Mouse (Mus musculus): ENCODE measurements around the gene Psmd9. TPM values are rescaled to one million over a fixed set of nuclear protein-coding genes. Genes with fewer than 3 reads are reported as not detected.

The Psmd9 gene
- polyA plus RNA-seq, 1 experiment from 2014 or later: 79.3 TPM

DNA sequence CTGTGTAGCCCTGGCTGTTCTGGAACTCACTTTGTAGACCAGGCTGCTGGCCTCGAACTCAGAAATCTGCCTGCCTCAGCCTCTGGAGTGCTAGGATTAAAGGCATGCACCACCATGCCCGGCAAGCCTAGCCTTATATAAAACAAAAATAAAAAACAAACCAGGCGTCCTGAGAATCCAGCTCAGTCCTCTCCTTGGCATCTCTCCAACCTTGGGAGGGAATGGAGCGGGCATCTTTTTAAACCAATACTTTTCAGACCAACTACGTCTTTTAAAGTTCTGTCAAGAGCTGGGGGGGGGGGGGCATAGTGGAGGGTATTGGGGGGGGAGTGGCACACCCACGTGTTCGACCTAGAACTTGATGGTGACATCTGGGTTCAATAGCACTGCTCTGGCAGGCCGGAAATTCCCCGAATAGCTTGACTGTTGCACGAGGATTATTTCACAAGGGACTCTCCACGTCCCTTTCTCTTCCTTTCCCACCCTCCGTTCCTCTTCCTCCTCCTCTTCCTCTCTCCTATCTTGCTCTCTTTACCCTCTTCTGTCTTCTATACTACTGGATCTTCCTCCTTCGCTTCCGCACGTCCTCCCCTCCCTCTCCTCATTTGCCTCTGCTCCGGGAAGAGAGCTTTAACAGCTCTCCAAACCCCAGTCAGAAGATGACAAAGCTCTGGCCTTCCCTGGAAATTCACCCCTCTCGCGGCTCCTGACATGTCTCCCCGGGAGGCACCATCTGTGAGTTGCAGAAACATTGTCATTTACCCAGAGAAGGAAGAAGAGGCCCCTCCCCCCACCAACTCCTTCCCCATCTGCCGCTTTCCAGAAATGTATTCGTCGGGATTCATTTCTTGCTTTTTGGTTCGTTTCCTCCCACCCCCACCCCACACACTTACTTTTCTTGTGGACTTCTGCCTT lies 87.9 kb downstream of the Psmd9 start:
- no peak overlapping the region for H3K4me3 ChIP-seq
- peaks cover 9% of the 10 kb centered on the region for H3K4me1 ChIP-seq (replicated peaks)
- peak overlapping the region; percentile 44 for H3K4me2 ChIP-seq
- peaks cover 3% of the 10 kb centered on the region for H3K27me3 ChIP-seq
- peak overlapping the region; percentile 74 for H3K27ac ChIP-seq
- no peaks in the 10 kb centered on the region for H3K9me3 ChIP-seq
- ATAC-seq (ENCODE audit: low FRiP score): no peak
- 28% methylated on average over 23 of the region's 23 CpGs for WGBS
- no peaks in the 10 kb centered on the region for H3K36me3 ChIP-seq
- H3K9ac ChIP-seq: peak overlapping the region; percentile 39; the same call in 1 of the 2 replicates

DNA sequence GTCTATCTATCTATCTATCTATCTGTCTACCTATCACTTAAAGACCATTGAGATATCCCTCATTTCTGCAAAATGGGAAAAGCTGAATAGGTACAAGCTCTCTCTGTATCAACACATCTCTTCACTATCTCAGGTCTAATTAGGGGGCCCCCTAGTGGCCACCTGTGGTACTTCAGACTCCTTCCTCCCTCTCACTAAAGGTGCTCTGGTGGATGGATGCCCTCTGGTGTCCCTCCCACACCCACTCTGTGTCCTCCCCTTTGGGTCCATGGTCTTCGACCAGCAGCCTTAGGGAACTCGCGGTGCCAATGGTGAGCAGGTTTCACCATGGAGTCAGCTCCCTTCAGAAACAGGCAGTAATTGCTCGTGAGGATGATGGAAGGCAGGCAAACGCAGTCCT lies 89.8 kb downstream of the Psmd9 start:
- no peak for ATAC-seq (ENCODE audit: low FRiP score)
- H3K4me1 ChIP-seq (replicated peaks): peaks cover 8% of the 10 kb centered on the region
- no peak overlapping the region for H3K4me3 ChIP-seq
- H3K27ac ChIP-seq: no peak overlapping the region
- no peaks in the 10 kb centered on the region for H3K36me3 ChIP-seq
- peaks cover 3% of the 10 kb centered on the region for H3K27me3 ChIP-seq
- no peak overlapping the region for H3K4me2 ChIP-seq
- no peak overlapping the region for H3K9ac ChIP-seq
- H3K9me3 ChIP-seq: no peaks in the 10 kb centered on the region
- WGBS: 70% methylated on average over 5 of the region's 5 CpGs

DNA sequence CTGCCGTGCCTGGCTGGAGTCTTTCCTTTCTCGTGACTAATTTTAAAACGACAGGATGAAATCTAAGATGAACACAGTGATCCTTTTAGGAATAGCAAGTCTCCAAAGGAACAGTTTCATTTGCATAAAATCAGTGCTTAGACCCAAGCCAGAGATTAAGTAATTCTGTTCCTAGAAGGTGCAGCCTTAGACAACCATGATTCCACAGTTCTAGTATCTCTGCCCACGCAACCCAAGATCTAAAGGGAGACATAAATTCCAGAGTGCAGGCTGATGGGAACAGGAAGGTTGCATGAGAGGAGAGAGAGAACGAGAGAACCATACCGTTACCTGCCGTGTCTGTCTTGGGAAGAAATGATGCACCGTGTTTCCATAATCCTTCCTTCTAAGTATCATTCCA lies 91.5 kb downstream of the Psmd9 start:
- Histone ChIP-seq H3K9ac (no peak overlapping the region), H3K27me3 (no peaks in the 10 kb centered on the region), H3K4me2 (no peak overlapping the region), H3K4me1 (replicated peaks) (peaks cover 8% of the 10 kb centered on the region), H3K27ac (no peak overlapping the region), H3K4me3 (no peak overlapping the region), H3K36me3 (no peaks in the 10 kb centered on the region), H3K9me3 (no peaks in the 10 kb centered on the region)
- WGBS: 78% methylated on average over 8 of the region's 8 CpGs
- no peak for ATAC-seq (ENCODE audit: low FRiP score)

DNA sequence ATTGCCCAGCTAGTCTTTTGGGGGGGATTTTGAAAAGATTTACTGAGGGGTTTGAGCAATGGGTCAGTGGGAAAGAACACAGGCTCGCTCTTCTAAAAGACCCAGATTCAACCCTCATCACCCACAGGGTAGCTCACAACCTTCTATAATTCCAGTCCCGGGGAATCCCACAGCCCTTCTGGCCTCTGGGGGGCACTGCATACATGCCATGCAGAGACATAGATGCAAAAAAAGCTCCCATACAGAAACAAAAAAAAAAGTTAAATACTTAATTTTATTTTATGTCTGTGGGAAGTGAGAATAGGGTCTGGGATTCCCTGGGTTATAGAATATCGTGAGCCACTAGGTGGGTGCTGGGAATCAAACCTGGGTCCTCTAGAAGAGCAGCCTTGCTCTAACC lies 97.7 kb downstream of the Psmd9 start:
- Histone ChIP-seq H3K4me1 (replicated peaks) (no peaks in the 10 kb centered on the region), H3K4me2 (no peak overlapping the region), H3K36me3 (no peaks in the 10 kb centered on the region), H3K9ac (no peak overlapping the region), H3K27ac (no peak overlapping the region), H3K9me3 (peaks cover 3% of the 10 kb centered on the region; the same call in 1 of the 2 replicates), H3K4me3 (no peak overlapping the region), H3K27me3 (no peaks in the 10 kb centered on the region)
- no peak for ATAC-seq (ENCODE audit: low FRiP score)
- 74% methylated on average over 3 of the region's 3 CpGs for WGBS

DNA sequence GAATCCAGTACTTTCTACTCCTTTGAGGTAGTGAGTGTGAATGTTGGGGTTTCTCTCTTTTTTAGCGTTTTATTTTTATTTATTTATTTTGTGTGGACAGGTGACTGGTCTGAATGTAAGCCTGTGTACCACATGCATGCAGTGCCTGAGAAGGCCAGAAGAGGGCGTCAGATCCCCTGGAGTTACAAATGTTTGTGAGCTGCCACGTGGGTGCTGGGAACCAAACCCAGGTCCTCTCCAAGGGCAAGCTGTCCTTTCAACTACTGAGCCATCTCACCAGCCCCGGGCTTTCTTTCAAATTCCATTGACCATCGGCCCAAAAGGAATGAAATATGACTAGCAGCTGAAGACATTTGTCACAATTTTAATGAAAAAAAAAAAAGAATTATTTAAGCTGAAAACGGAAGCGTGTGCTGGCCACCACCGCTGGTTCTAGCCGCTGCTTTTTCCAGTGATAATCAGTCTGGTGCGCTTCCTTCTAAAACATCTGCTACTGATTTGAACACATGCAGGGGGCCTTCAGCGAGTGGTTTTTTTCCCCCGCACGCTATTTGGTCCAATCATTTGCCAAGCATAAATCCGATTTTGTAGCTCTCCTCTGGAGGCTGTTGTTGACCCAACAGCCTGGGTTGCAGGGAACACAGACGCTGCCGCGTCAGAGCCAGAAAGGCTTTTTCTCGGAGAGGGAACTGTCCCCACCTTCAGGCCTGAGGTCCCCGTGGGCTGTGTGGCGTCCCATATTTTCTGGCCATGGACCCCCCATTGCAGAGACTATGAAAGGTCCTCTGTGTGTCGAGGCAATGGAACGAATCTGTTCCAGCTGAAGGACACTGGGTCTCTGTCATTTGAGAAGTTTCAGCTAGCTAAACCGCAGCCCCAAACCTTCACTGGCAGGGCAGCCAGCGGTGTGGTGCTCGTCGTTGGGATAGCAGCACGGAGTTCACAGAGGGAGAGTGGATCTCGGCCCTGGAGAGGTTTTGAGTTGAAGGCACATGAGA lies 99.6 kb downstream of the Psmd9 start:
- peaks cover 3% of the 10 kb centered on the region; the same call in 1 of the 2 replicates for H3K9me3 ChIP-seq
- H3K27ac ChIP-seq: no peak overlapping the region
- H3K27me3 ChIP-seq: no peaks in the 10 kb centered on the region
- no peaks in the 10 kb centered on the region; the same call in 1 of the 2 replicates for H3K4me1 ChIP-seq (replicated peaks)
- H3K36me3 ChIP-seq: no peaks in the 10 kb centered on the region
- 79% methylated on average over 28 of the region's 28 CpGs for WGBS
- no peak overlapping the region for H3K9ac ChIP-seq
- no peak for ATAC-seq (ENCODE audit: low FRiP score)
- H3K4me3 ChIP-seq: no peak overlapping the region
- no peak overlapping the region for H3K4me2 ChIP-seq

DNA sequence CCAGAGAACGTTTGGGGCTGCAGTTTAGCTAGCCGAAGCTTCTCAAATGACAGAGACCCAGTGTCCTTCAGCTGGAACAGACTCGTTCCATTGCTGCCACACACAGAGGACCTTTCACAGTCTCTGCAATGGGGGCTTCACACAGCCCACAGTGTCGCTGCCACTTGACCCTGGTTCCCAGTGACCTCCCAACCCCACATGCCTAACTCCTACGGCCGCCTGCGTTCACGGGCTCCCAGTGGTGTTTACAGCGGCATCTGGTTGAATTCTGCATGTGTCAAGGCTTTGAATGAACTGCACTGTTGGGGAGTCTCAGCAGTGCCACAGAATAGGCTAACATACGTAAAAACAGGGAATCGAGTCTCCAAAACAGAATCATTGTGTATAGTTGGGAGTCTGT lies 101.7 kb downstream of the Psmd9 start:
- 59% methylated on average over 11 of the region's 11 CpGs for WGBS
- Histone ChIP-seq H3K4me3 (no peak overlapping the region), H3K9ac (no peak overlapping the region), H3K9me3 (peaks cover 3% of the 10 kb centered on the region; the same call in 1 of the 2 replicates), H3K27ac (no peak overlapping the region), H3K4me1 (replicated peaks) (peaks cover 14% of the 10 kb centered on the region), H3K4me2 (no peak overlapping the region), H3K36me3 (no peaks in the 10 kb centered on the region), H3K27me3 (no peaks in the 10 kb centered on the region; the same call in 1 of the 2 replicates)
- no peak for ATAC-seq (ENCODE audit: low FRiP score)

DNA sequence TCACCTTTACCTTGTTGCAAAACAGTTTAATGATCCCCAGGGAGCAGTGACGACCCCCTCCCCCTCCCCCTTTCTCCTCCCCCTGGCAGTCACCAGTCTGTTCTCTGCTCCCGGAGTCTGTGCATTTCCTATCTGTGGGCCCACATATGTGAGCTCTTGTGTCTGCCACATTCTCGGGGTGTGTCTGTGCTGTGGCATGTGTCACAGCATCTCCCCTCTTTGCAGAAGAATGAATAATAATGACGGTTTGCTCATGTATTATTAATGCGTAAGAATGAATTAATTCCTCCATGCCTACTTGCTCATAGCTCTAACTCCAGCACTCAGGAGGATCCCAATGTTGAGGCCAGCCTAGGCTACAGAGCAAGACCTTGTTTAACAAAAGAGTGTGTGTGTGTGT lies 103.7 kb downstream of the Psmd9 start:
- Histone ChIP-seq H3K4me3 (no peak overlapping the region), H3K36me3 (no peaks in the 10 kb centered on the region), H3K4me1 (replicated peaks) (peaks cover 30% of the 10 kb centered on the region), H3K4me2 (no peak overlapping the region), H3K27ac (no peak overlapping the region), H3K9ac (no peak overlapping the region), H3K27me3 (no peaks in the 10 kb centered on the region; the same call in 1 of the 2 replicates), H3K9me3 (peaks cover 3% of the 10 kb centered on the region; the same call in 1 of the 2 replicates)
- no peak for ATAC-seq (ENCODE audit: low FRiP score)
- whole genome bisulfite sequencing: 38% methylated on average over 5 of the region's 5 CpGs

DNA sequence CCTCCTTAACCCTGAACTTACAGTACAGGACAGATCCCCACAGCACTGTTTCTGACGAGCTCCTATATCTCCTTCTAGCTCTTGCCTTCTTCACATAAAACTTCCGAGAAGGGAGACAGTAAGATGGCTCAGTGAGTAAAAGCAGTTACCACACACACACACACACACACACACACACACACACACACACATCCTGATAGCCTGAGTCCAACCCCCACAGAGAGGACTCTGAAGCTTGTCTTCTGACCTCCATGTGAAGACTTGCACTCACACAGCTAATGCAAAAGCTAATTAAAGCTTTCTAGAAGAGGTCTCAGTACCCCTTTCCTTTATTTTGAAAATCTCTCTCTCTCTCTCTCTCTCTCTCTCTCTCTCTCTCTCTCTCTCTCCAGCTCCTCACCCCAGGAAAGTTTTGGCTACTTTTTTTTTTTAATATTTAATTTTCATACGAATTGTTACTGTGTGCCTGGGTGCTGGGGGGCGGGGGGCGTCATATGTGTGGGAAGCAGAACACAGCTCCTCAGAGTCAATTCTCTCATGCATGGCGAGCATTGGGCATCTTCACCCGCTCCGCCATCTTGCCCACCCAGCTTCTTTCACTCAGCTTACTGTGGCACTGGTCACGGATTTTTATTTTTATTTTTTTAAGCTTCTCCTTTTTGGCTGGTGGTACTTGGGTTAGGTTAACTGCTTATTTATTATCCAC lies 107.6 kb downstream of the Psmd9 start:
- Histone ChIP-seq H3K4me1 (replicated peaks) (peaks cover 33% of the 10 kb centered on the region), H3K9ac (no peak overlapping the region), H3K27ac (peak overlapping the region; percentile 75), H3K9me3 (no peaks in the 10 kb centered on the region), H3K36me3 (no peaks in the 10 kb centered on the region), H3K27me3 (no peaks in the 10 kb centered on the region; the same call in 1 of the 2 replicates), H3K4me2 (no peak overlapping the region), H3K4me3 (no peak overlapping the region)
- no peak for ATAC-seq (ENCODE audit: low FRiP score)
- WGBS: 79% methylated on average over 9 of the region's 9 CpGs

DNA sequence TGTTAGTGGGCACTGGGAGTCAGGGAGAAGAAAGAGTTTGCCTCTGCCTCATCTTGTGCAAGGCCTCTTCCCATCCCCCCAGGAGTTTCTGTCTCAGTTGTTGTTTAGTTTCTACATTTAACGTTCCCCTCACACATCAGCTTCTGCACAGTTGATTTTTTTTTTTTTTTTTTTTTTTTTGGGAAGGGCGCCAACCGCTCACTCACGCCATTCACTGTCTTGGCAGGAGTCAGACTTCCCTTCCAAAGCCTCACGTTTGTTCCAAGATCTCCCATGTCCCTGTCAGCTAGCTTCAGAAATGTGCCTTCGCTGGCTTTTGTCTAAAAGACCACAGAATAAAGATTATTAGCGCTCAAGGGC lies 108.1 kb downstream of the Psmd9 start:
- WGBS: 23% methylated on average over 7 of the region's 7 CpGs
- Histone ChIP-seq H3K27me3 (no peaks in the 10 kb centered on the region; the same call in 1 of the 2 replicates), H3K4me3 (no peak overlapping the region), H3K4me1 (replicated peaks) (peaks cover 33% of the 10 kb centered on the region), H3K27ac (peak overlapping the region; percentile 75), H3K36me3 (no peaks in the 10 kb centered on the region), H3K9me3 (no peaks in the 10 kb centered on the region), H3K4me2 (no peak overlapping the region), H3K9ac (no peak overlapping the region)
- ATAC-seq (ENCODE audit: low FRiP score): no peak

DNA sequence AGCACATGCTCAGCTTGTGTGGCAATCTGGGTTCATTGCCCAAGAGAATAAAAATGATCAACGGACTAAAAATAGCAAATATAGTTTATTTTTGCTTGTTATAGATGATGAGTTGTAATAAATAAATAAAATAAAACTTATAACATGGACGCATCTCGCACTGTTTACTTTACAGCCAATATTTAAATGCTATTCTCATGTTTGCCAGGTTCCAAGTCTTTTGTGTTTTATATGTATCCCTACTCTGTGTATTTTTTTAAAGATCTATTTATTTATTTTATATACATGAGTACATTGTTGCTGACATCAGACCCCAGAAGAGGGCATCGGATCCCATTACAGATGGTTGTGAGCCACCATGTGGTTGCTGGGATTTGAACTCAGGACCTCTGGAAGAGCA lies 108.5 kb downstream of the Psmd9 start:
- Histone ChIP-seq H3K36me3 (no peaks in the 10 kb centered on the region), H3K9ac (no peak overlapping the region), H3K4me1 (replicated peaks) (peaks cover 33% of the 10 kb centered on the region), H3K9me3 (no peaks in the 10 kb centered on the region), H3K4me3 (no peak overlapping the region), H3K27ac (peak overlapping the region; percentile 75), H3K27me3 (no peaks in the 10 kb centered on the region; the same call in 1 of the 2 replicates), H3K4me2 (no peak overlapping the region)
- WGBS: 75% methylated on average over 4 of the region's 4 CpGs
- ATAC-seq (ENCODE audit: low FRiP score): no peak

DNA sequence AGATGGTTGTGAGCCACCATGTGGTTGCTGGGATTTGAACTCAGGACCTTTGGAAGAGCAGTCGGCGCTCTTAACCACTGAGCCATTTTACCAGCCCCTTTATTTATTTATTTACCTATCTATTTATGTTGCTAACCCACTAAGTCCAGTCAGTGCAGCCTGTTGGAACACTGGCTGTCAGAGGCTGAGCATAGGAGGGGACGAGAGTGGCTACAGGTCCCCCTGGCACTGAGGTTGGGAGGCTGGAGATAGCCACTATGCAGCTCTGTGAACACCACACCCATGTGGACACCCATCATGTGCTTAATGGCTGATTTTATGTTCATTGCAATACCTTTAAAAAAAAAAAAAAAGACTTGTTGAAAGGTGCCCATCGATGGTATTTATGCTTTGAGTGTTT lies 110.0 kb downstream of the Psmd9 start:
- 97% methylated on average over 4 of the region's 4 CpGs for WGBS
- H3K4me1 ChIP-seq (replicated peaks): peaks cover 33% of the 10 kb centered on the region

More for the DNA sequence above, 110.0 kb downstream of the Psmd9 start:
- H3K27ac ChIP-seq: no peak overlapping the region
- no peaks in the 10 kb centered on the region for H3K36me3 ChIP-seq
- H3K9me3 ChIP-seq: no peaks in the 10 kb centered on the region
- ATAC-seq (ENCODE audit: low FRiP score): no peak
- H3K9ac ChIP-seq: no peak overlapping the region
- H3K4me2 ChIP-seq: no peak overlapping the region
- H3K27me3 ChIP-seq: no peaks in the 10 kb centered on the region; the same call in 1 of the 2 replicates
- no peak overlapping the region for H3K4me3 ChIP-seq

Measured in hindbrain, embryonic 13.5 days (tissue).